Mouse (Mus musculus): ENCODE measurements around the gene Plxnb2. TPM values are rescaled to one million over a fixed set of nuclear protein-coding genes. Genes with fewer than 3 reads are reported as not detected.
A peak's percentile ranks its signal among the peaks of the same experiment; 100 is the strongest.

The Plxnb2 gene
- total RNA-seq, 2 experiments from 2014 or later = 84.0 to 113 TPM

DNA sequence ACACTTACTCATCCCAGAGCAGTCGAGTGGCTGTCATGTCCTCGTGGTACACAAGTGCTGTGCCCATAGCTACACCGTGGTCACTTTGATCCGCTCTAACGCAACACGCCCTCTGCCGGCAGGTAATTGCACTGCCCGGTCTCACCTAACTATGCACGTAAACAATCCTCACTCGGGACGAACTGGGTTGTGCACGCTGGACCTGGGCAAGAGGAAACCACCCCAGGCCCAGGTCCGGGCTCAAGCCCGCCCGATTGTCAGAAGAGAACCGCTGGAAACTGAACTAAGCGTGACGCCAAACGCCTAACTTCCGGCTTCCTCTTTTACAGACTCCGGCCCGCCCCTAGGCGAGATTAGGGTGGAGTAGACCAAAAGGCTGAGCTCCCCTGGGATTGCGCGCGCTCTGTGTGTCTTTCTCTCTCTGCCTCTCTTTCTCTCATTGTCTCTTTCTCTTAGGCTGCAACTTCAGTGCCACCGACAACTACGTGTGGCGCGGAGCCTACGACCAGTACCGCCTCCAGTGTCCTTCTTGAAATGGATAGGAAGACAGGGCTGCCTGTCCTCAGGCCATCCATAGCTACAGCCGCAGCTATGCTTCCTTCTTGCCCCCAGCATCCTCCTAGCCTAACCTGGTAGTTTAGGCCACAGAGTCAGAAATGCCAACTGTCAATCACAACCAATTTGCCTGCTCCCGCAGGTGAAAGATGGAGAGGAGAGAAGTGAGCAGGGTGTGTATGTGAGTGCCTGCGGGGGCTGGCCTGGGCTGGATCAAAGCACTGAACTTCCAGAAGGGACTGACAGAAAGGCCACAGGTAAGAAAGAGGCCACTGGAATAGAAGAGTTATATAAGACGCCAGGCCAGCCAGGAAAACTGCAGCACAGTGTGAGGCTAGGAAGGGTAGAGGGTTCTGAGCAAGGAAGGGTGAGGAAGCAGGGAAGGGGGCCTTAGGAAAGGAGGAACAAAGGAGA, 51.9 kb downstream of the Plxnb2 start, which contains the start of gene Hdac10:
Gene Hdac10, minus strand, starts transcription at position 319 of the 969 bp plus-strand sequence.
- DNase-seq (ENCODE audit: low spot score in 2 of 2) = peak; percentile 80 to 81

- no peak for DNase-seq (ENCODE audit: low spot score in 2 of 2)
Observed at GRCm38 (mm10) chr15:89127364-89127940, 53.1 kb downstream of the Plxnb2 start.

DNA sequence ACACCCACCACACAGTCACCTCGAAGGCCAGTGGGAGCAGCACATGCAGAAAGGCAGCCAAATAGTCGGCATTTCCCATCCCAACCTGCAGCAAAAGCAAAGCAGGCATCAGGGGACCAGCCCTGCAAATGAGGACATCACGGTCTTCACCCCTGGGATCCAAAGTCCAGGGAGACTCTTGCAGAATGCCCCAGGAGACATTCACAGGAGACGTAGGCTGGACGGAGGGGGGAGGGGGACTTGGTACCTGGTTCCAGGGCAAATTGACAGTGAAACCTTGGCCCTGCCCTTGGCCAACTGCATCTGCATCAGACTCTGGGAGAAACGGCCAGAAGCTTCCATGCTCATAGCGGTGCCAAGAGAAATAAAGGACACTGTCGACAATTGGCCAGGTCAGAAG, 54.0 kb downstream of the Plxnb2 start:
- DNase-seq (ENCODE audit: low spot score in 2 of 2) = no peak

- no peak for DNase-seq (ENCODE audit: low spot score in 2 of 2)
Observed at GRCm38 (mm10) chr15:89125351-89125750, 55.2 kb downstream of the Plxnb2 start.

GRCm38 (mm10) chr15:89124312-89124711, 56.3 kb downstream of the Plxnb2 start:
- DNase-seq (ENCODE audit: low spot score in 2 of 2) = no peak

- DNase-seq (ENCODE audit: low spot score in 2 of 2) = no peak
Observed at GRCm38 (mm10) chr15:89123595-89123994, 57.0 kb downstream of the Plxnb2 start.

DNA sequence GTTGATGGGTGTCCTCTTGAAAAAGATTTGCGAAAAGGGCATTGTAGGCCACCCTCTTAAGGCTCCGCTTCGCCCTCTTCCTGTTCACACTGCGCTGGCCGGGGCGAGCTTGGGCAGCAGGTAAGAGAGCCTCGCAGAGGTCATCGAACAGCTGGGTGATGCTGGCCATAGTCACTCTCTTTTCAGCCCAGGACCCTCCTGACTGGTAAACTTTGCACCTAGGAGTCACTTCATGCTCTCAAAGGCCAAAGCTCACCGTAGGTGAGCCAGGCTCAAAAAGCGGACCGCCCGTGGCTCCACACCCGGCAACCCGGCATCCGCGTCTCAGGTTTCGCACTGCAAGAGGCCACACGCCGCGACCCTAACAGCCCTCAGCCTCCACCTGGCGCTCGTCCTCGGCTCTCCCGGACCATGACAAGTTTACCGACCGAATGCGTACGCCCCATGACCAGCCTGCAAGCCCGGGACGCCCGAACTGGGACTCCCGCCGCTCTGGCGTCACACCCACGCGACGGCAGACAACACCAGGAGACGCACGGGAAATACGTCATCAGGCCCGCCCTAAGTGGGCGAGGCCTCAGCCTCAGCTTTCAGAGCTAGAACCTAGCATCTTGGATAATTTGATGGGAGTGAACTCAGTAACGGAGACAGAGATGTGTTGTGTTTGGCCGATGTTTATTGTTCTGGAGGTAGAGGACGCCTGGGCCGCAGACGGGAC, 57.8 kb downstream of the Plxnb2 start, which contains the start of gene Tubgcp6:
Gene Tubgcp6, minus strand, starts transcription at position 464 of the 718 bp plus-strand sequence.
- peak; percentile 96 to 97 for DNase-seq (ENCODE audit: low spot score in 2 of 2)

DNA sequence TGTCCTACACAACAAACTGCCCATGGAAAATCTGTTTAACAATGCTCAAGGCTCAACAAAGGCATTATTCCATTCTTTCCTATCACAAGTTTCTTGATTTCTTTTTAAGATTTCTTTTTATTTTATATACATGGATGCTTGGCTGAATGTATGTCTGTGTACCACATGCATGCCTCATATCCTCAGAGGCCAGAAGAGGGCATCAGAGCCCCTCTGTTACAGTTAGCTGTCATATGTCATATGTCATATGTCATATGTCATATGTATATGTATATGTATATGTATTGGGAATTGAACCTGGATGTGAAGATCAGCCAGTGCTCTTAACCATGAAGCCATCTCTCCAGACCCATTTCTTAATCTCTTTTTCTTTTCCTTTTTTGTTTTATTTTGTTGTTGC, 62.6 kb downstream of the Plxnb2 start:
- DNase-seq (ENCODE audit: low spot score in 2 of 2) = no peak

DNA sequence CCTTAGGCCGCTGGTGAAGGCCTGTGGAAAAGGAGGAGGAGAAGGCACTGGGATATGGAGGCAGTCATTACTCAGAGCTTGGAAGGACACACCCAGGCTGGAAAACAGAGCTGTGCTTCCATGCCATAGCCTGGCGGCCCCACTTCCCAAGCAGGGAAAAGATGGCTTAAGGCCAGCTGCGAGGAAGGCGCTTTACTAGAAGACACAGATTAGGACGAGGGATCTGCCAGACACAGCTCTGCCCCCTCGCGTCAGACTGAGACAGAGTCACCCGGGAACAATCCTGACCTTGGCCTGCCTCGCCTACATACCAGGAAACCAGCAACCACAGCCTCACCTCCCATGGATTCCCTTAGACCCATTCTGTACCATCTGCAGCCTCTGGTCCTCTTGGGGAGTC, 70.4 kb downstream of the Plxnb2 start:
- DNase-seq (ENCODE audit: low spot score in 2 of 2) = peak; percentile 40 to 51

DNA sequence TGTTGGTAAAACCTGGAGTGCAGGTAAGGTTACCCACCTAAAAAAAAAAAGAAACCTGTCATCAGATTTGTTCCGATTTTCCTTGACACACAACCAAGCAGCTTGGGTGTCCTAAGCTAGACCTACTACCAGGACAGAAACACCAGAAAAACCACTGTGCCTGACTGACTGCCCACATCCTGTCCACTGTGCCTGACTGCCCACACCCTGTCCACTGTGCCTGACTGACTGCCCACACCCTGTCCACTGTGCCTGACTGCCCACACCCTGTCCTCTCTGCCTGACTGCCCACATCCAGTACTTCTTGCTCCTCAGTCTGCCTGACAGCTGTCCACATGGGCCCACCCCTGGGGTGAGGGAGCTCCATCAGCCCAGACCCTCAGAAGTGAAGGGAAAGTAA, 73.6 kb downstream of the Plxnb2 start:
- DNase-seq (ENCODE audit: low spot score in 2 of 2) = no peak

- no peak for DNase-seq (ENCODE audit: low spot score in 2 of 2)
Observed at GRCm38 (mm10) chr15:89106073-89106472, 74.5 kb downstream of the Plxnb2 start.

Small RNA genes within 50 kb of the gene (microRNA-seq; reads per million reads assigned to microRNA genes)
- gene Mir6958 (ENCODE audit: borderline number of aligned reads in 2 of 2) = 0.61 to 1.4 reads per million in 2 experiments
- gene Mir7118 (ENCODE audit: borderline number of aligned reads in 2 of 2) = 0 reads per million in 2 experiments

Other genes with a start within 250 kb of the Plxnb2 start
- under 1 TPM in 1 of 2 experiments, not detected in 1; 0.10 TPM for gene Ttll8, start 226.4 kb downstream of the Plxnb2 start, total RNA-seq (2021)
- not detected for gene Mlc1, start 201.8 kb downstream of the Plxnb2 start, total RNA-seq (2021)
- gene Mov10l1, start 197.9 kb downstream of the Plxnb2 start, total RNA-seq (2021) = not detected
- 1 to 10 TPM in 1 of 2 experiments, under 1 TPM in 1; 0.96 to 1.2 TPM for gene Panx2, start 121.1 kb downstream of the Plxnb2 start, total RNA-seq (2021)
- gene Trabd, start 105.7 kb downstream of the Plxnb2 start, total RNA-seq (2021) = 10 to 100 TPM; 36.1 to 36.7 TPM
- gene Selenoo, start 91.7 kb downstream of the Plxnb2 start, total RNA-seq (2021) = 10 to 100 TPM; 32.3 to 39.5 TPM
- gene Tubgcp6, start 57.7 kb downstream of the Plxnb2 start, total RNA-seq (2021) = 10 to 100 TPM; 10.8 to 13.0 TPM
- gene Hdac10, start 52.1 kb downstream of the Plxnb2 start, total RNA-seq (2021) = 10 to 100 TPM; 11.4 to 12.4 TPM
- 1 to 10 TPM; 8.4 to 9.6 TPM for gene Mapk12, start 40.1 kb downstream of the Plxnb2 start, total RNA-seq (2021)
- gene Mapk11, start 31.2 kb downstream of the Plxnb2 start, total RNA-seq (2021) = 1 to 10 TPM; 3.7 to 3.8 TPM
- gene Dennd6b, start 15.7 kb upstream of the Plxnb2 start, total RNA-seq (2021) = 1 to 10 TPM; 5.2 to 5.4 TPM
- 10 to 100 TPM; 46.6 to 48.3 TPM for gene Ppp6r2, start 30.8 kb upstream of the Plxnb2 start, total RNA-seq (2021)
- 10 to 100 TPM; 71.9 to 89.4 TPM for gene Sbf1, start 134.5 kb upstream of the Plxnb2 start, total RNA-seq (2021)
- gene Adm2, start 141.9 kb upstream of the Plxnb2 start, total RNA-seq (2021) = not detected
- 1 to 10 TPM in 1 of 2 experiments, not detected in 1; 4.2 TPM for gene Miox, start 153.6 kb upstream of the Plxnb2 start, total RNA-seq (2021)
- 10 to 100 TPM; 34.4 to 40.0 TPM for gene Lmf2, start 174.9 kb upstream of the Plxnb2 start, total RNA-seq (2021)
- gene Ncaph2, start 174.9 kb upstream of the Plxnb2 start, total RNA-seq (2021) = 10 to 100 TPM; 67.7 to 69.6 TPM
- 10 to 100 TPM; 31.9 to 33.3 TPM for gene Sco2, start 193.1 kb upstream of the Plxnb2 start, total RNA-seq (2021)
- under 1 TPM; 0.33 to 0.38 TPM for gene Tymp, start 196.3 kb upstream of the Plxnb2 start, total RNA-seq (2021)
- under 1 TPM; 0.58 to 0.73 TPM for gene Odf3b, start 198.5 kb upstream of the Plxnb2 start, total RNA-seq (2021)
- gene Klhdc7b, start 204.1 kb upstream of the Plxnb2 start, total RNA-seq (2021) = not detected
- not detected for gene Syce3, start 229.7 kb upstream of the Plxnb2 start, total RNA-seq (2021)
- 100 to 1,000 TPM; 115 to 251 TPM for gene Cpt1b, start 245.1 kb upstream of the Plxnb2 start, total RNA-seq (2021)
- 1 to 10 TPM; 1.0 to 1.6 TPM for gene C730034F03Rik, start 248.8 kb upstream of the Plxnb2 start, total RNA-seq (2021)
- gene Gm44502, start 248.9 kb upstream of the Plxnb2 start, total RNA-seq (2021) = 1 to 10 TPM; 1.5 to 2.7 TPM
- 10 to 100 TPM; 60.5 to 88.0 TPM for gene Chkb, start 249.1 kb upstream of the Plxnb2 start, total RNA-seq (2021)

Data from adrenal gland, adult 18-20 months (tissue).